Mouse (Mus musculus): Measurements from ENCODE around the gene Krtap13-1. TPM values are rescaled to one million over a fixed set of nuclear protein-coding genes. Genes with fewer than 3 reads are reported as not detected.

The Krtap13-1 gene
- total RNA-seq, 1 experiment = not detected

- Histone ChIP-seq H3K4me3 (ENCODE audit: insufficient read depth in 1 of 2, low read depth in 1 of 2, low read length in 2 of 2, poor library complexity in 1 of 2, severe bottlenecking in 1 of 2) (no peak overlapping the region), H3K9ac (ENCODE audit: insufficient read depth, low read depth, low read length, poor library complexity, severe bottlenecking) (no peak overlapping the region), H3K27ac (ENCODE audit: insufficient read depth, low read depth, low read length, poor library complexity, severe bottlenecking) (no peak overlapping the region), H3K9me3 (ENCODE audit: control insufficient read depth, insufficient read depth, low read depth, low read length) (no peaks in the 10 kb centered on the region), H3K36me3 (ENCODE audit: control insufficient read depth, insufficient read depth, low read length, poor library complexity, severe bottlenecking) (no peaks in the 10 kb centered on the region), H3K4me1 (ENCODE audit: control insufficient read depth in 2 of 2, insufficient read depth in 2 of 2, low read length in 2 of 2, poor library complexity in 1 of 2) (no peaks in the 10 kb centered on the region)
- DNase-seq (ENCODE audit: low read depth, low spot score) = no peak
- TF ChIP-seq MAFK (IDR thresholded peaks at IDR 0.05; ENCODE audit: insufficient read depth, low read depth, low read length) (no peak), CHD2 (IDR thresholded peaks at IDR 0.05; ENCODE audit: low read depth, low read length) (no peak), ZC3H11A (IDR thresholded peaks at IDR 0.05; ENCODE audit: borderline replicate concordance, low read depth, low read length) (no peak), HCFC1 (IDR thresholded peaks at IDR 0.05; ENCODE audit: borderline replicate concordance, insufficient read depth, low read length) (no peak), ZNF384 (IDR thresholded peaks at IDR 0.05; ENCODE audit: low read depth, low read length) (no peak)
- in situ Hi-C loops (cut with MboI; ENCODE audit: low sequenced_read_pairs in 2 of 2, unreplicated experiment in 2 of 2) = no loop called here
Measured at GRCm38 (mm10) chr16:88701072-88701864, 27.4 kb upstream of the Krtap13-1 start.

GRCm38 (mm10) chr16:88707496-88708012, 21.1 kb upstream of the Krtap13-1 start, which contains the start of gene 2310061N02Rik:
Gene 2310061N02Rik, minus strand, starts transcription at chr16:88707962.
- no peaks in the 10 kb centered on the region for H3K9me3 ChIP-seq (ENCODE audit: control insufficient read depth, insufficient read depth, low read depth, low read length)
- H3K4me1 ChIP-seq (ENCODE audit: control insufficient read depth in 2 of 2, insufficient read depth in 2 of 2, low read length in 2 of 2, poor library complexity in 1 of 2) = no peaks in the 10 kb centered on the region
- no peak within 1 kb of the TSS for H3K27ac ChIP-seq (ENCODE audit: insufficient read depth, low read depth, low read length, poor library complexity, severe bottlenecking)
- no peak within 1 kb of the TSS for H3K4me3 ChIP-seq (ENCODE audit: insufficient read depth in 1 of 2, low read depth in 1 of 2, low read length in 2 of 2, poor library complexity in 1 of 2, severe bottlenecking in 1 of 2)
- DNase-seq (ENCODE audit: low read depth, low spot score) = no peak
- no peaks in the 10 kb centered on the region for H3K36me3 ChIP-seq (ENCODE audit: control insufficient read depth, insufficient read depth, low read length, poor library complexity, severe bottlenecking)
- no peak within 1 kb of the TSS for H3K9ac ChIP-seq (ENCODE audit: insufficient read depth, low read depth, low read length, poor library complexity, severe bottlenecking)
- TF ChIP-seq CHD2 (IDR thresholded peaks at IDR 0.05; ENCODE audit: low read depth, low read length) = no peak
- no peak for TF ChIP-seq MAFK (IDR thresholded peaks at IDR 0.05; ENCODE audit: insufficient read depth, low read depth, low read length)
- no peak for TF ChIP-seq ZNF384 (IDR thresholded peaks at IDR 0.05; ENCODE audit: low read depth, low read length)
- TF ChIP-seq HCFC1 (IDR thresholded peaks at IDR 0.05; ENCODE audit: borderline replicate concordance, insufficient read depth, low read length) = no peak
- TF ChIP-seq ZC3H11A (IDR thresholded peaks at IDR 0.05; ENCODE audit: borderline replicate concordance, low read depth, low read length) = no peak
- in situ Hi-C loops (cut with MboI; ENCODE audit: low sequenced_read_pairs in 2 of 2, unreplicated experiment in 2 of 2) = no loop called here

GRCm38 (mm10) chr16:88710757-88711156, 17.9 kb upstream of the Krtap13-1 start:
- DNase-seq (ENCODE audit: low read depth, low spot score) = no peak
- no peak overlapping the region for H3K4me3 ChIP-seq (ENCODE audit: insufficient read depth in 1 of 2, low read depth in 1 of 2, low read length in 2 of 2, poor library complexity in 1 of 2, severe bottlenecking in 1 of 2)
- H3K4me1 ChIP-seq (ENCODE audit: control insufficient read depth in 2 of 2, insufficient read depth in 2 of 2, low read length in 2 of 2, poor library complexity in 1 of 2) = no peaks in the 10 kb centered on the region
- no peaks in the 10 kb centered on the region for H3K36me3 ChIP-seq (ENCODE audit: control insufficient read depth, insufficient read depth, low read length, poor library complexity, severe bottlenecking)
- no peaks in the 10 kb centered on the region; the same call in 1 of the 2 replicates for H3K9me3 ChIP-seq (ENCODE audit: control insufficient read depth, insufficient read depth, low read depth, low read length)
- H3K9ac ChIP-seq (ENCODE audit: insufficient read depth, low read depth, low read length, poor library complexity, severe bottlenecking) = no peak overlapping the region
- TF ChIP-seq CHD2 (IDR thresholded peaks at IDR 0.05; ENCODE audit: low read depth, low read length) = no peak
- TF ChIP-seq ZNF384 (IDR thresholded peaks at IDR 0.05; ENCODE audit: low read depth, low read length) = no peak
- no peak for TF ChIP-seq MAFK (IDR thresholded peaks at IDR 0.05; ENCODE audit: insufficient read depth, low read depth, low read length)
- TF ChIP-seq ZC3H11A (IDR thresholded peaks at IDR 0.05; ENCODE audit: borderline replicate concordance, low read depth, low read length) = no peak
- TF ChIP-seq HCFC1 (IDR thresholded peaks at IDR 0.05; ENCODE audit: borderline replicate concordance, insufficient read depth, low read length) = no peak
- no peak overlapping the region for H3K27ac ChIP-seq (ENCODE audit: insufficient read depth, low read depth, low read length, poor library complexity, severe bottlenecking)
- in situ Hi-C loops (cut with MboI; ENCODE audit: low sequenced_read_pairs in 2 of 2, unreplicated experiment in 2 of 2) = no loop called here

GRCm38 (mm10) chr16:88711245-88711644, 17.4 kb upstream of the Krtap13-1 start:
- Histone ChIP-seq H3K27ac (ENCODE audit: insufficient read depth, low read depth, low read length, poor library complexity, severe bottlenecking) (no peak overlapping the region), H3K36me3 (ENCODE audit: control insufficient read depth, insufficient read depth, low read length, poor library complexity, severe bottlenecking) (no peaks in the 10 kb centered on the region), H3K4me1 (ENCODE audit: control insufficient read depth in 2 of 2, insufficient read depth in 2 of 2, low read length in 2 of 2, poor library complexity in 1 of 2) (no peaks in the 10 kb centered on the region), H3K9ac (ENCODE audit: insufficient read depth, low read depth, low read length, poor library complexity, severe bottlenecking) (no peak overlapping the region), H3K4me3 (ENCODE audit: insufficient read depth in 1 of 2, low read depth in 1 of 2, low read length in 2 of 2, poor library complexity in 1 of 2, severe bottlenecking in 1 of 2) (no peak overlapping the region), H3K9me3 (ENCODE audit: control insufficient read depth, insufficient read depth, low read depth, low read length) (no peaks in the 10 kb centered on the region; the same call in 1 of the 2 replicates)
- no peak for TF ChIP-seq HCFC1 (IDR thresholded peaks at IDR 0.05; ENCODE audit: borderline replicate concordance, insufficient read depth, low read length)
- peak; percentile 70 for TF ChIP-seq ZC3H11A (IDR thresholded peaks at IDR 0.05; ENCODE audit: borderline replicate concordance, low read depth, low read length)
- TF ChIP-seq MAFK (IDR thresholded peaks at IDR 0.05; ENCODE audit: insufficient read depth, low read depth, low read length) = no peak
- no peak for TF ChIP-seq ZNF384 (IDR thresholded peaks at IDR 0.05; ENCODE audit: low read depth, low read length)
- TF ChIP-seq CHD2 (IDR thresholded peaks at IDR 0.05; ENCODE audit: low read depth, low read length) = no peak
- in situ Hi-C loops (cut with MboI; ENCODE audit: low sequenced_read_pairs in 2 of 2, unreplicated experiment in 2 of 2) = no loop called here
- no peak for DNase-seq (ENCODE audit: low read depth, low spot score)

All from ES-E14 (cell line).